Mouse (Mus musculus): ENCODE measurements around the gene Sox18. TPM values are rescaled to one million over a fixed set of nuclear protein-coding genes. Genes with fewer than 3 reads are reported as not detected.

Sox18 gene
- total RNA-seq, 2 experiments from 2014 or later: not detected

DNA sequence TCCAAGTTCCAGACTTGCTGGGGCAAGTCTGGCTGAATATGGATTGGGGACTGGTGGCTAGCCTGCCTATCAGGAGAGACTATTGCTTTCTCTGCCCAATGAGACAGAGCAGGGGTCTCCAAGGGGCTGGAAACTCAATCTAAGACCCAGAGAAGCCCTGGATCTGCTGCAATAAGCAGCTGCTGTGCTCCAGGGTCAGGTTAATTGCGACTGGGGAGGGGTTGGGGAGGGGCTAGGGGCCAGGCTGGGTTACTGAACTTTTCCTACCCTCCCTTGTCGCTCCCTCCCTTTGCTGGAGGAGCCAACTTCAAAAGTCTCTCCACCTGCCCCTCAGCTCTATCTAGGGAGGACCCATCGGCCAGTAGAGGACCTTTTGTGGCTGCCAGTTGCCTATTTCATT lies 14.7 kb downstream of the Sox18 start, which contains the start of gene Gm29797:
TSS of gene Gm29797 (plus strand) at position 301 of the 400 bp plus-strand sequence.
- no peak for ATAC-seq (replicated peaks; ENCODE audit: low FRiP score, poor library complexity, severe bottlenecking)

DNA sequence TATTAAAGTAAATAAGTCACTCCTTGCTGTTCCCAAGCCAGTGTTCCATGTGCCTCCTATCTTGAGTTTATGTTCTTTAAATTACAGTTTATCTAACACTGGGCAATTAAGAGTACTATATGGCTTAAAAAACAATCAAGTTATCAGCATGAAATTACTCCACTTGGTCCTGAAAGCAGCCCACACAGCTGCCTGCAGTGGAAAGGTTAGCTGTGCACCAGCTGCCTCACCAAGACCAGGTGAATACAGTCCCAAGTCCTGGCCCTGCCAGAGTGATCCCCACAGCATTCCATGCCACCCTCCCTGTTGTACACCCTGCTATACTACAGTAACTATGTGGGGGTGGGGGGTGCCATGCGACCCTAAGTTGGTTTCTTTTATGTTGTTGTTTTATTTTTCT lies 17.9 kb downstream of the Sox18 start:
- ATAC-seq (replicated peaks; ENCODE audit: low FRiP score, poor library complexity, severe bottlenecking): no peak

GRCm38 (mm10) chr2:181653065-181653464 lies 18.4 kb downstream of the Sox18 start:
- ATAC-seq (replicated peaks; ENCODE audit: low FRiP score, poor library complexity, severe bottlenecking): no peak

- ATAC-seq (replicated peaks; ENCODE audit: low FRiP score, poor library complexity, severe bottlenecking): no peak
These were observed 22.5 kb downstream of the Sox18 start for GRCm38 (mm10) chr2:181648926-181649325.

DNA sequence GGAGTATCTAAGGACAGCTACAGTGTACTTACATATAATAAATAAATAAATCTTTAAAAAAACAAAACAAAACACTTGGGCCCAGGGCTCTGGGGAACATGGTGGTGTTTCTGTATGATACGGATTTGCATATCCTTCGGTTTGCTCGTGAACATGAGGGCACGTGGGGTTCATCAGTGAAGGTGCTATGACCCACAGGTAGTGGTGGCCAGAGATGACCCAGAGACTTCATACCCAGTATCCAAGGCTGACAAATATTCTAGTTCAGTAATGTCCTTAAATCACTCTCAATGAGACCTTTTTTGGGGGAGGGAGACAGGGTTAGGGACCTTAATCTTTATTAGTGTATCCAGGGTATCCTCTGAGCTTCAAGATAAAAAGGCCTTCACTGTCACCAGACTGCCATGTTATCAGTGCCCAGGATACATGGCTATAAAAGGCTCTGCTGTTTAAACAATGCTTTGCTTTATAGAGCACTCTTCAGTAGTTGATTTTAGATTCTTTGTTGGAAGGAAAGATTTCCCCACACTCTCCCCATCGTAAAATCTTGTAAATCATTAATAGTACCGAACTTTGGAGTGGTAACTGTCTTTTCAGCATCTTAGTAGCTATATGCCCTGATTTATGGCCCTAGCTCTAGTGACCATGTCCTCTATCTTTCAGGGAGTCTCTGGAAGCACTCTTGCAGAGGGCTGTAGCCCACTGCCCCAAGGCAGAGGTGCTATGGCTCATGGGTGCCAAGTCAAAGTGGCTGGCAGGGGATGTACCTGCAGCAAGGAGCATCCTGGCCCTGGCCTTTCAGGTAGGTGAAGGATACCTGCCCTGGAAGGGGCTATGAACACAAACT lies 24.6 kb downstream of the Sox18 start:
- no peak for ATAC-seq (replicated peaks; ENCODE audit: low FRiP score, poor library complexity, severe bottlenecking)

DNA sequence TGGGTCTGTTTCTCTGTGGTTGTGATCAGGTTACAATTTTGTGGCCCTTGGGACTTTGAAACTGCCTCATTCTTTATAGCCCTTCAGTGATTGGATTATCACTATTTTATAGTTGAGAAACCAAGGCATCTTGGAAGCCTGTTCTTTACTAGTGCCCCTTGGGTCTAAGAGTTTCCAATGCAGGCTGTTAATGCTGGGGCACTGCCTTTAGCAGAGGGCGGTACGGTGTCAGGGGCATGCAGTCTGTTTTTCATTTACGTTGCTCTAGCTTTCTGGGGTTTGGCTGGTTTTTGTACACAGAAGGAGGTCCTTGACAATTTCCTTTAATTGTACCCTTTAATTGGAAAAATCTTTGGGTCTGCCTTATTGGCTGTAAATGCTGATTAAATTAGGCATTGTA lies 25.8 kb downstream of the Sox18 start:
- no peak for ATAC-seq (replicated peaks; ENCODE audit: low FRiP score, poor library complexity, severe bottlenecking)

DNA sequence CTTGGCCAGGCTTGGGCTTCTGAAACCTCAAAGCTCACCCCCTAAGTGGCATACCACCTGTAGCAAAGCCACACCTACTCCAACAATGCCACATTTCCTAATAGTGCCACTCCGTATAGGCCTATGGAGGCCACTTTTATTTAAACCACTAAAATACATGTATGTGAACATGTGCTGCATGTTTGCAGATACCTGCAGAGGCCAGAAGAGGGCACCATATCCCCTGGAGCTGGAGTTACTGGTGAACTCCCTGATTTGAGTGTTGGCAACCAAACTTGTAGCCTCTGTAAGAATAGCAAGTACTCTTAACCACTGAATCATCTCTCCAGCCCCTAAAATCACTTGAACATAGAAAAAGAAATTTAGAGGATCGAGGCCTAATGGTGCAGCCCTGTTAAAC lies 27.1 kb downstream of the Sox18 start:
- peak; percentile 71 for ATAC-seq (replicated peaks; ENCODE audit: low FRiP score, poor library complexity, severe bottlenecking)

GRCm38 (mm10) chr2:181635865-181636264 lies 35.6 kb downstream of the Sox18 start:
- ATAC-seq (replicated peaks; ENCODE audit: low FRiP score, poor library complexity, severe bottlenecking): no peak

- no peak for ATAC-seq (replicated peaks; ENCODE audit: low FRiP score, poor library complexity, severe bottlenecking)
These were observed 38.8 kb downstream of the Sox18 start for GRCm38 (mm10) chr2:181632624-181633023.

DNA sequence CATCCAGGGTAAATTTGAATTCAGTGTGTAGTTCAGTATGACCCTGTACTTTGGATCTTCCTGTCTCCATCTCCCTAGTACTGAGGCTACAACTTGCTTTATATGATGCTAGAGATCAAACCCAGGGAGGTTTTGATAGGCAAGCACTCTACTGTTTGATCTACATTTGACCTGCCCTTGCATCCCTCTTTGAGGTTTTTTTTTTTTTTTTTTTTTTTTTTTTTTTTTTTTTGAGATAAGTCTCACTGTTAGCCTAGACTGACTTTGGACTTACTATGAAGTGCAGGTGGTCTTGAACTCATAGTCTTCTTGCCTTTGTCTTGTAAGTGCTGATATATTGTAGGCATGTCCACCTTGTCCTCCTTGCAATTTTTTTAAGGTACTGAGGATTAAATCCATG lies 43.0 kb downstream of the Sox18 start:
- no peak for ATAC-seq (replicated peaks; ENCODE audit: low FRiP score, poor library complexity, severe bottlenecking)

DNA sequence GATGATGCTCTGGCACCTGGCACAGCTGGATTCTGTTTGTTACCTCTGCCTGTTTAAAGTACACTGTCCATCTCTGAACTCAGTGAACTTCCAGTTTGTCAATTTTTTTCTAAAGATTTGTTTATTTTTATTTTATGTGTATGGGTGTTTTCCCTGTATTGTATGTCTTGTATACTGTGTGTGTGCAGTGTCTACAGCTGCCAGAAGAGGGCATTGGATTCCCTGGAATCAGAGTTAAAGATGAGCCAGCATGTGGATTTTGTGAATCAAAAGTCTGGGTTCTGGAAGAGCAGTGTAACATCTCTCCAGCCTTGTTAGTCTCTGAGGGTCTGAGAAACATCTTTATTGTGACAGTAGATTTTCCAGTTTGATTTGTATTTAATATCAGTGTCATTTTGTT lies 48.0 kb downstream of the Sox18 start:
- no peak for ATAC-seq (replicated peaks; ENCODE audit: low FRiP score, poor library complexity, severe bottlenecking)

Other genes starting within 250 kb of the Sox18 start
- 1.9 and 2.9 TPM in 2 replicates for gene Zbtb46, start 212.2 kb downstream of the Sox18 start, total RNA-seq (2015; ENCODE audit: low replicate concordance)
- 5.4 and 6.2 TPM in 2 replicates for gene Zbtb46, start 212.2 kb downstream of the Sox18 start, total RNA-seq (2017; ENCODE audit: low replicate concordance)
- not detected in 2 replicates for gene Abhd16b, start 178.4 kb downstream of the Sox18 start, total RNA-seq (2015; ENCODE audit: low replicate concordance)
- not detected in 2 replicates for gene Abhd16b, start 178.4 kb downstream of the Sox18 start, total RNA-seq (2017; ENCODE audit: low replicate concordance)
- gene Tpd52l2, start 174.5 kb downstream of the Sox18 start, total RNA-seq (2015; ENCODE audit: low replicate concordance): 21.3 and 27.5 TPM in 2 replicates
- 25.3 and 41.0 TPM in 2 replicates for gene Tpd52l2, start 174.5 kb downstream of the Sox18 start, total RNA-seq (2017; ENCODE audit: low replicate concordance)
- 8.2 and 17.1 TPM in 2 replicates for gene Dnajc5, start 151.2 kb downstream of the Sox18 start, total RNA-seq (2015; ENCODE audit: low replicate concordance)
- 12.7 and 14.8 TPM in 2 replicates for gene Dnajc5, start 151.2 kb downstream of the Sox18 start, total RNA-seq (2017; ENCODE audit: low replicate concordance)
- gene Uckl1, start 86.7 kb downstream of the Sox18 start, total RNA-seq (2015; ENCODE audit: low replicate concordance): 18.8 and 40.8 TPM in 2 replicates
- gene Uckl1, start 86.7 kb downstream of the Sox18 start, total RNA-seq (2017; ENCODE audit: low replicate concordance): 11.6 and 16.0 TPM in 2 replicates
- 9.2 and 16.9 TPM in 2 replicates for gene Prpf6, start 79.8 kb downstream of the Sox18 start, total RNA-seq (2015; ENCODE audit: low replicate concordance)
- 21.0 and 30.1 TPM in 2 replicates for gene Prpf6, start 79.8 kb downstream of the Sox18 start, total RNA-seq (2017; ENCODE audit: low replicate concordance)
- 2.1 and 6.3 TPM in 2 replicates for gene Zfp512b, start 78.8 kb downstream of the Sox18 start, total RNA-seq (2015; ENCODE audit: low replicate concordance)
- 1.5 and 5.1 TPM in 2 replicates for gene Zfp512b, start 78.8 kb downstream of the Sox18 start, total RNA-seq (2017; ENCODE audit: low replicate concordance)
- gene Samd10, start 72.4 kb downstream of the Sox18 start, total RNA-seq (2015; ENCODE audit: low replicate concordance): 0.63 and 4.0 TPM in 2 replicates
- gene Samd10, start 72.4 kb downstream of the Sox18 start, total RNA-seq (2017; ENCODE audit: low replicate concordance): 0.56 and 1.9 TPM in 2 replicates
- not detected in 2 replicates for gene Gm29797, start 14.6 kb downstream of the Sox18 start, total RNA-seq (2015; ENCODE audit: low replicate concordance)
- gene Gm29797, start 14.6 kb downstream of the Sox18 start, total RNA-seq (2017; ENCODE audit: low replicate concordance): not detected in 2 replicates
- gene Tcea2, start 8.7 kb upstream of the Sox18 start, total RNA-seq (2015; ENCODE audit: low replicate concordance): not detected in 2 replicates
- gene Tcea2, start 8.7 kb upstream of the Sox18 start, total RNA-seq (2017; ENCODE audit: low replicate concordance): not detected in 2 replicates
- 127 and 130 TPM in 2 replicates for gene Rgs19, start 22.3 kb upstream of the Sox18 start, total RNA-seq (2015; ENCODE audit: low replicate concordance)
- 29.4 and 41.5 TPM in 2 replicates for gene Rgs19, start 22.3 kb upstream of the Sox18 start, total RNA-seq (2017; ENCODE audit: low replicate concordance)
- not detected in 2 replicates for gene Lkaaear1, start 26.8 kb upstream of the Sox18 start, total RNA-seq (2015; ENCODE audit: low replicate concordance)
- not detected in 2 replicates for gene Lkaaear1, start 26.8 kb upstream of the Sox18 start, total RNA-seq (2017; ENCODE audit: low replicate concordance)
- gene Oprl1, start 43.4 kb upstream of the Sox18 start, total RNA-seq (2015; ENCODE audit: low replicate concordance): not detected in 2 replicates
- 1.3 TPM in 1 of 2 replicates, not detected in the other for gene Oprl1, start 43.4 kb upstream of the Sox18 start, total RNA-seq (2017; ENCODE audit: low replicate concordance)
- not detected in 2 replicates for gene Myt1, start 91.7 kb upstream of the Sox18 start, total RNA-seq (2015; ENCODE audit: low replicate concordance)
- not detected in 2 replicates for gene Myt1, start 91.7 kb upstream of the Sox18 start, total RNA-seq (2017; ENCODE audit: low replicate concordance)
- 120 and 125 TPM in 2 replicates for gene Pcmtd2, start 166.2 kb upstream of the Sox18 start, total RNA-seq (2015; ENCODE audit: low replicate concordance)
- gene Pcmtd2, start 166.2 kb upstream of the Sox18 start, total RNA-seq (2017; ENCODE audit: low replicate concordance): 171 and 192 TPM in 2 replicates
- 2.5 and 7.3 TPM in 2 replicates for gene Polr3k, start 192.7 kb upstream of the Sox18 start, total RNA-seq (2015; ENCODE audit: low replicate concordance)
- 7.7 and 11.7 TPM in 2 replicates for gene Polr3k, start 192.7 kb upstream of the Sox18 start, total RNA-seq (2017; ENCODE audit: low replicate concordance)